ENCODE assay signal across 10 mouse cellular contexts in the genomic region with DNA sequence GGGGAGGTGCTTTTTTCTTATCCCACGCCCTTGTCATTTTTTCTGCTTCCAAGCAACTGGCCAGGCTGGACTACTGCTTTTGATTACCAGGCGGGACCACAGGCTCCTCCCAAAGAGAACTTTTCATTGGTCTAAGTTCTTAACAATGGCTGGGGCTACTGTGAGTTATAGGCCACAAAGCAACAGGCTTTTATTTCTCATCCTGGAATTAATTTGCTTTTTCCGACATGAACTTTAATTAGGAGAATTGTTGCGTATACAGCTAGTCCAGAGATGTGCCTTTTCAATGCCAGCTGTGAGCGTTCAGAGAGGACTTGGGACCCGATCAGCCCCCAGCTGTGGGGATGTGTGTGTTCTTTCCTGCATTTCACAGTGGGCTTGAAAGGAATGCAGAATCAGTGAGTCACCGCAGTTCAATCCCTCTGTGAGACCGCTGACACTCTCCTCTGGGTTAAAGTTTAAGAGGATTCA.
A peak's percentile ranks its signal among the peaks of the same experiment; 100 is the strongest.
DNase-seq lines count a peak whose midpoint lies in the region; TF ChIP-seq lines count a peak whose summit lies in the region.
"Had no signal": no experiment of that assay in that cellular context is flagged by ENCODE, and none has a peak within 500 bp of the region (broad histone marks: within the 10 kb centered on the region; RNA-seq: fewer than 3 reads in every experiment).

No protein-coding gene starts in this region.

- peak; percentile 85 for DNase-seq in heart, adult 11 months
- no peak for DNase-seq in heart, adult 18-20 months
- DNase-seq in 3T3-L1 (ENCODE audit: low read depth, low spot score): peak; percentile 88
- peak; percentile 47 to 63 for DNase-seq in kidney, postnatal 4 days
- no peak for DNase-seq in thymus, postnatal 10 days (ENCODE audit: low spot score in 2 of 2)
- DNase-seq in left cerebral cortex, postnatal 36 days (ENCODE audit: low spot score in 2 of 2): no peak
- DNase-seq in right cerebral cortex, postnatal 4 days: no peak
- DNase-seq: adrenal gland, postnatal 36 days; thymus, postnatal 4 days had no signal

- H3K27ac ChIP-seq in embryonic fibroblast, embryonic 13.5 days (ENCODE audit: insufficient read depth, low read length): peak overlapping the region; percentile 84

- 0 out of 2 replicates have a peak overlapping the region, but pooled peaks have one; percentile 1 for H3K4me3 ChIP-seq in embryonic fibroblast, embryonic 13.5 days (ENCODE audit: insufficient read depth, low read length)

- intact Hi-C loops in left cerebral cortex, postnatal 36 days (cut with DNase I): no loop called here

- TF ChIP-seq POLR2A in embryonic fibroblast, embryonic 13.5 days (IDR thresholded peaks at IDR 0.05; ENCODE audit: low read depth, low read length): no peak

- no peak for TF ChIP-seq CTCF in embryonic fibroblast, embryonic 13.5 days (IDR thresholded peaks at IDR 0.05; ENCODE audit: borderline replicate concordance, insufficient read depth, low read length)

- peaks cover 10% of the 10 kb centered on the region for H3K4me1 ChIP-seq in embryonic fibroblast, embryonic 13.5 days (ENCODE audit: control insufficient read depth, insufficient read depth, low read length)

Comparison
In these comparisons a context has a peak if more than half of its experiments do, and no peak if none do; other contexts are left out.
1. DNase-seq: peak in heart, adult 11 months (single experiment), 3T3-L1 (single experiment) and kidney, postnatal 4 days (2 of 2); none in heart, adult 18-20 months (0 of 2), thymus, postnatal 10 days (0 of 2), left cerebral cortex, postnatal 36 days (0 of 2) and right cerebral cortex, postnatal 4 days (single experiment).